Mouse (Mus musculus): Measurements from ENCODE around the gene Rpl13a. TPM values are rescaled to one million over a fixed set of nuclear protein-coding genes. Genes with fewer than 3 reads are reported as not detected.
A peak's percentile ranks its signal among the peaks of the same experiment; 100 is the strongest.
"Not testable (repeated sequence)": the region's sequence is repeated elsewhere in the genome, so short reads cannot be mapped to it uniquely, and the experiment has no call there.

Gene Rpl13a
- polyA plus RNA-seq, 1 experiment from 2014 or later: 2,590 TPM

DNA sequence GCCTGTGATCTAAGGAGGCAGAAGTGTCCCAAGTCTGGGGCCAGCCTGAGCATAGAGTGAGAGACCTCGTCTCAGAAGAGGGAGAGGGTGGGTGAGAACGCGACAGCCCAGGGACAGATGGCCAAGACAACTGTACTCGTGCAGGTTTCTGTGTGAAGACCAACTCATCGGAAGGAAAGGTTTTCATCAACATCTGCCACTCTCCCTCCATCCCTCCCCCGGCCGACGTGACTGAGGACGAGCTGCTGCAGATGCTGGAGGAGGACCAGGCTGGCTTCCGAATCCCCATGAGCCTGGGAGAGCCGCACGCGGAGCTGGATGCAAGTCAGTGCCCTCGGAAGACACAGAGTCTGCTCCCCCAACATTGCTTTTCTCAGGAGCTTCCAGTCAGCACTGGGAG, 28.9 kb upstream of the Rpl13a start:
- DNase-seq (ENCODE audit: low spot score): no peak

DNA sequence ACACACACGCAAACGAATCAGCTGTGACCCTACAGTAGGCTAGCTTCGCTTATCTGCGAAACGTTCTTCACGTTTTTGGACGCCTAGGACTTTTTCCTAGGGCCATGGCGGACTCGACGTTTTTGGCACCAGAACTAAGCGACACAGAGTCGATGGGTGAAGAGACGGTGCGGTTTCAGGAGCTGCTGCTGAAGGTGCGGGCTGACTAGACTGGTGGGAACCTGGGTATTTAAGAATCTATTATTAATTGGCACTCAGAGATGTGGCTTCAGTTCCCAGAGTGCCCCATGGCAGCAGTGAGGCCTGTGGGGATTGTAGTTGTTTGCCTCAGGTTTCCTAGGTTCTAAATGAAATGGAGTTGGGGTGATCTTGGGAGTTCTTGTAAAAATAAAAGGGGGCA, 27.6 kb upstream of the Rpl13a start:
- no peak for DNase-seq (ENCODE audit: low spot score)

DNA sequence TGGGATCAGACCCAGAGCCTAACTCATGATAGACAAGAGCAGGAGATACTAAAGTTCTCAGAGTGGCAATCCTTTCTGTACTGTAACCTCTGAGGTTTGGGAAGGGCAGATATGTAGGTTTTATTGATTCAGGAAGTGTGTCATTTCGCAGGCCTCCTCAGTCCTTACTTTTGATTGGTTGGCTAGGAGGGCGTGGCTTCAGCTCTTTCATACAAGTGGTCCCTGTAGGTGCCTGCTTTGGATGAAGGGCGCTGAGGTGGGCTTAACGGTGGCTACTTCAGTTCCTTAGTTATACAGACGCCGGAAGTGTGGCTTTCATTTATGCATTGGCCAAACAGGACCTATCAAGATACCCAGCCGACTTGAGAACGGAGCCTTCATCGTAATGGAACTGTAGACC, 27.0 kb upstream of the Rpl13a start:
- no peak for DNase-seq (ENCODE audit: low spot score)

GRCm38 (mm10) chr7:45154993-45155514, 26.5 kb upstream of the Rpl13a start:
- DNase-seq (ENCODE audit: low spot score): peak; percentile 55

GRCm38 (mm10) chr7:45154096-45154992, 25.8 kb upstream of the Rpl13a start, which contains the start of the genes Pih1d1 and Aldh16a1:
Pih1d1 (plus strand) TSS chr7:45154303.
Aldh16a1 (minus strand) TSS chr7:45154584.
- DNase-seq (ENCODE audit: low spot score): peak; percentile 98

DNA sequence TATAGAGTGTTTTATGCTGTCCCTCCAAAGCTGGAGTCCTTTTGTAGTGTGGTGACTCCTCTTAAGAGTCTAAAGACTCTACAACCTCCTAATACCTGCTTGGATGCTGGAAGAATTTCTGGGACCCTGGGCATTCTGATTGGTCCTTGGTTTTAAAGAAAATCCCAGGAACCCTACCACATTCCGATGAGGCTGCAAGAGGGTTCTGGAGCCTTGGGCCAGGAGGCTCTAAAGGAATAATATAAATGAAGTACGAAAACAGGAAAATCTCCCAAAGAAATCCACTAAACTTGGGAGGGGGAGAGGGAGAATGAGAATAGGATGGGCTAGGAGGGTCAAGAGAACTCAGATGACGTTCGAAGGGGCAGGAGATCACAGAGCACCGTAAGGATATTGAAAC, 25.0 kb upstream of the Rpl13a start:
- DNase-seq (ENCODE audit: low spot score): no peak

DNA sequence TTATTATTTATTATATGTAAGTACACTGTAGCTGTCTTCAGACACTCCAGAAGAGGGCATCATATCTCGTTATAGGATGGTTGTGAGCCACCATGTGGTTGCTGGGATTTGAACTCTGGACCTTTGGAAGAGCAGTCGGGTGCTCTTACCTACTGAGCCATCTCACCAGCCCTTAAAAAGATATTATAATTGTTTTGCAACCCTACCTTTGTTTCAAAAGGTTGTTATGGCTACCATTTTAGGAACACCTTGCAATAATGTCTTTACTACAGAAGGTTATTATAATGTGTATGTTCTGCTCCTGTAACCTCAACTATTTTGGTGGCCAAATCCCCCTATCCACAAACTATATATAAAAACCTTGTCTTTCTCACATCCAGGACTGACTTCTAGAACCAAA, 24.5 kb upstream of the Rpl13a start:
- not testable (repeated sequence) for DNase-seq (ENCODE audit: low spot score)

GRCm38 (mm10) chr7:45151303-45151702, 22.7 kb upstream of the Rpl13a start:
- no peak for DNase-seq (ENCODE audit: low spot score)

- DNase-seq (ENCODE audit: low spot score): no peak
Observed at GRCm38 (mm10) chr7:45150321-45150720, 21.8 kb upstream of the Rpl13a start.

- DNase-seq (ENCODE audit: low spot score): no peak
Observed at GRCm38 (mm10) chr7:45149545-45149944, 21.0 kb upstream of the Rpl13a start.

- DNase-seq (ENCODE audit: low spot score): no peak
Observed at GRCm38 (mm10) chr7:45148534-45149098, 20.1 kb upstream of the Rpl13a start.

DNA sequence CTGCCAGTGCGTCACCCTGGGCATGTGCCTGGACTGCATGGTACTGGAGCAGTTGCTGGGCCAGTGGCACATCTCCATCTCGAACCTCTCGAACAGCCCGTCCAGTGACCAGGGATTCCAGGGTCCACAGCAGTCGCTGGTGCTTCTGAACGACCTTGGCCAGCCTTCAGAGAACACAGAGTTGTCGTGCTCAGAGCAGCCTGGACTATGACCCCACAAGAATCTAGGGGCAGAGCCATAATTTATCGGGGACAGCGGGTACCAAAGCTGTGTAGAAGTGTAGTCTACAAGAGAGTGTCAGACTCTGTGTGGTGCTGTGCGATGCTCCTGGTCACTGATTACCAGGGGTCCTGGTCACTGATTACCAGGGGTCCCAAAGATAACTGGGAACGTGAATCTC, 19.3 kb upstream of the Rpl13a start:
- DNase-seq (ENCODE audit: low spot score): no peak

GRCm38 (mm10) chr7:45147267-45147666, 18.7 kb upstream of the Rpl13a start:
- DNase-seq (ENCODE audit: low spot score): no peak

DNA sequence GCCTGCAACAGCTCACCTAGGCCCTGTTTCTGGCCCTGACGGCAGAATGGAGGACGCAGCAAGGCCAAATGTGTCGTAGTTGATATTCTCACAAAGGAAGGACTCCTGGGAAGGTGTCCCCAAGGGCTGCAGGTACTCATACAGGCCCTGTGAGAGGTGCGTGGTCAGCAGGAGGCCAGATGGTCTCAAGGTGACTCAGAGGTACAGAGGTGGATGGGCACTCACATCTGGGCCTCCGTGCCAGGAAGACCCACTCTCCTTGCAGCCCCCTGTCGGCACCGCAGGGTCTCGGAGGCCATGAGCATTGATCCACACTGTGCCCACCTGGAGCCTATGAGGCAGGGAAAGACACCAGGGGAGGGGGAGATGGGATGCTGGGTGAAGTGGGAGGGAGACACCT, 16.9 kb upstream of the Rpl13a start:
- DNase-seq (ENCODE audit: low spot score): no peak

GRCm38 (mm10) chr7:45144368-45145174, 16.0 kb upstream of the Rpl13a start:
- no peak for DNase-seq (ENCODE audit: low spot score)

DNA sequence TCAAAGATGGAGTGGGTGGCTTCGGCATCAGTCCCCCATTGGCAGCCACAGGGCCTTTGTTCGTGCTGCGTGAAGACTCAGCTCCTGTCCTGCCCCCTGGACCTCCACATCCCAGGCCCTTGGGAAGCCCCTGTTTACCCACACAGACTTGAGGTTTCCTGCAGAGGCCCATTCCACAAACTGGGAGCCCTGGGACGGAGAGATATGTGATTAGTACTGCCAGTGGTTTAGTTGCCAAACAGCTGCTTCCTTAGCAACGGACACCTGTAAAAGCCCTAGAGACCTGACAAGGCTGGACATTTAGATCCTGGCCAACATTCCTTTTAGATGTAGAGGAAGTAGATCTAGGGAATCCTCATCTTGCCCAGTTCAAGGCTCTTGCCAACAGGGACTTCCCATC, 13.4 kb upstream of the Rpl13a start:
- no peak for DNase-seq (ENCODE audit: low spot score)

DNA sequence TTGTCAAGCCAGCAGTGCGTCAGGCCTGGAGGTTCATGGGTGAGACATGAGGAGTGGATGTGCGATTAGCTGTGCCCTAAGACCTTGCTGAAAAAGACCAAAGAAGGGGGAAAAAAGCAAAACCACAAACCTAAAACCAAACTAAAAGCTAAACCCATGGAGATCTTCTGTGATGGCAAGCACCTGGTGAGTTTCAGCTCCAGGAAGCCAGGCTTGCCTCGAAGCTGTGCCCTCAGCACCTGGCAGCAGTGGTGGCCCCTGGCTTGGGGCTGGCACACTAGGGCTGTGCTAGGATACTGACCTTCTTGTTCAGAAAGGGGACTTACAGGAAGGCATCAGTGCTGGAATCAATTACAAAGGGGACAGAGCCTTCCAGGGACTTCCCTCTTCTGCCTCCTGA, 12.8 kb upstream of the Rpl13a start:
- peak; percentile 82 for DNase-seq (ENCODE audit: low spot score)

- DNase-seq (ENCODE audit: low spot score): no peak
Observed at GRCm38 (mm10) chr7:45139904-45140723, 11.6 kb upstream of the Rpl13a start.

DNA sequence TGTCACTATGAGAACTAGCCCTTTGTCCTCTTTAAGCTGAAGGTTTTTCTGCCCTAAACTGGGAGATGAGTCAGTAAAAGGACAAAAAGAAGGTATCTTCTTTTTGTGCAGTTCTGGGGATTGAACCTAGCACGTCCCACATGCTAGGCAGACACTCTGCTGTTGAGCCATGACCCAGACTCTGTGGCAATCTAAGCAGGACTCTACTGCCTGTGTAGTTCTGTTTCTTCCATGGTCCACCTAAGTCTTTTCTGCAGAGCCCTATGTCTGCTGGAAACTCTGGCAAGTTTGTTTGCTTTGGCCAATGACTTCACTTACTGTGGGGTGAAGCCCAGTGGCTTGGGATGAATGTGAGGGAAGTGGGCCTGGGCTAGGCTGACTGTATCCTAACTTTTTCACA, 9.8 kb upstream of the Rpl13a start:
- DNase-seq (ENCODE audit: low spot score): no peak

- DNase-seq (ENCODE audit: low spot score): peak; percentile 46
Observed at GRCm38 (mm10) chr7:45137171-45138006, 8.8 kb upstream of the Rpl13a start.
